Mouse (Mus musculus) midbrain, embryonic 13.5 days (tissue): ENCODE measurements at regions not wholly inside any gene's neighbourhood (a gene's known extent, or its start where the extent isn't known, plus 50 kb on each side); places are given as distances from the start of the nearest gene placed in this dataset.
A peak's percentile ranks its signal among the peaks of the same experiment; 100 is the strongest.

ENCODE experiments used
- ATAC-seq: fragments of 200-750 bp; cut with Nextera tagmentation; 2 replicates; pipeline ENCODE4 v1.8.0; 2017; ENCODE audit warnings: mild to moderate bottlenecking, moderate TSS enrichment, moderate library complexity
- H3K27ac ChIP-seq: fragments of 300-500 bp; sonication (generic); 2 replicates; pipeline ENCODE4 v1.5.1; 2015; ENCODE audit warnings: inconsistent platforms, mild to moderate bottlenecking, moderate library complexity
- H3K27me3 ChIP-seq: fragments of 300-500 bp; sonication (generic); 2 replicates; pipeline ENCODE4 v1.6.1; 2015; ENCODE audit warnings: mild to moderate bottlenecking, inconsistent platforms
- H3K36me3 ChIP-seq: fragments of 300-500 bp; sonication (generic); 2 replicates; pipeline ENCODE4 v1.6.1; 2015; ENCODE audit warnings: mild to moderate bottlenecking, inconsistent platforms
- H3K4me1 ChIP-seq: fragments of 300-500 bp; sonication (generic); replicated peaks from 2 replicates; pipeline ENCODE4 v1.6.1; 2015; ENCODE audit warnings: inconsistent platforms
- H3K4me2 ChIP-seq: fragments of 300-500 bp; sonication (generic); replicated peaks from 2 replicates; pipeline ENCODE4 v1.6.1; 2015; ENCODE audit warnings: moderate library complexity, mild to moderate bottlenecking, inconsistent platforms
- H3K4me3 ChIP-seq: fragments of 300-500 bp; sonication (generic); replicated peaks from 2 replicates; pipeline ENCODE4 v1.5.1; 2015; ENCODE audit warnings: mild to moderate bottlenecking, inconsistent platforms
- H3K9ac ChIP-seq: fragments of 300-500 bp; sonication (generic); replicated peaks from 2 replicates; pipeline ENCODE4 v1.6.1; 2015; ENCODE audit warnings: mild to moderate bottlenecking, inconsistent platforms
- H3K9me3 ChIP-seq: fragments of 300-500 bp; sonication (generic); 2 replicates; pipeline ENCODE4 v1.6.1; 2016; ENCODE audit warnings: mild to moderate bottlenecking, inconsistent platforms
- WGBS: fragments of 180-500 bp; shearing (Covaris S2); methylation state at CpG from one replicate; pipeline ENCODE4 v1.1.7; 2015; 5-methylcytosine and 5-hydroxymethylcytosine counted together

- Histone ChIP-seq H3K9ac (no peak overlapping the region), H3K4me1 (peaks cover 7% of the 10 kb centered on the region; the same call in 1 of the 2 replicates), H3K4me2 (no peak overlapping the region), H3K36me3 (no peaks in the 10 kb centered on the region), H3K27me3 (no peaks in the 10 kb centered on the region), H3K27ac (no peak overlapping the region), H3K4me3 (no peak overlapping the region), H3K9me3 (no peaks in the 10 kb centered on the region)
- 0 out of 2 replicates have a peak, but pooled peaks have one; percentile 20 for ATAC-seq
- WGBS = 9% methylated on average over 1 of the region's 1 CpGs
Observed at GRCm38 (mm10) chr14:85095631-85096030, 652.3 kb downstream of the Pcdh17 start.

GRCm38 (mm10) chr14:85097077-85097476 is 653.7 kb downstream of the Pcdh17 start:
- Histone ChIP-seq H3K27ac (no peak overlapping the region), H3K4me2 (no peak overlapping the region), H3K4me1 (peaks cover 7% of the 10 kb centered on the region; the same call in 1 of the 2 replicates), H3K9me3 (no peaks in the 10 kb centered on the region), H3K4me3 (no peak overlapping the region), H3K36me3 (no peaks in the 10 kb centered on the region), H3K9ac (no peak overlapping the region), H3K27me3 (no peaks in the 10 kb centered on the region)
- 0% methylated on average over 1 of the region's 1 CpGs for WGBS
- no peak for ATAC-seq
